ENCODE assay signal across 7 mouse cellular contexts in the genomic region with DNA sequence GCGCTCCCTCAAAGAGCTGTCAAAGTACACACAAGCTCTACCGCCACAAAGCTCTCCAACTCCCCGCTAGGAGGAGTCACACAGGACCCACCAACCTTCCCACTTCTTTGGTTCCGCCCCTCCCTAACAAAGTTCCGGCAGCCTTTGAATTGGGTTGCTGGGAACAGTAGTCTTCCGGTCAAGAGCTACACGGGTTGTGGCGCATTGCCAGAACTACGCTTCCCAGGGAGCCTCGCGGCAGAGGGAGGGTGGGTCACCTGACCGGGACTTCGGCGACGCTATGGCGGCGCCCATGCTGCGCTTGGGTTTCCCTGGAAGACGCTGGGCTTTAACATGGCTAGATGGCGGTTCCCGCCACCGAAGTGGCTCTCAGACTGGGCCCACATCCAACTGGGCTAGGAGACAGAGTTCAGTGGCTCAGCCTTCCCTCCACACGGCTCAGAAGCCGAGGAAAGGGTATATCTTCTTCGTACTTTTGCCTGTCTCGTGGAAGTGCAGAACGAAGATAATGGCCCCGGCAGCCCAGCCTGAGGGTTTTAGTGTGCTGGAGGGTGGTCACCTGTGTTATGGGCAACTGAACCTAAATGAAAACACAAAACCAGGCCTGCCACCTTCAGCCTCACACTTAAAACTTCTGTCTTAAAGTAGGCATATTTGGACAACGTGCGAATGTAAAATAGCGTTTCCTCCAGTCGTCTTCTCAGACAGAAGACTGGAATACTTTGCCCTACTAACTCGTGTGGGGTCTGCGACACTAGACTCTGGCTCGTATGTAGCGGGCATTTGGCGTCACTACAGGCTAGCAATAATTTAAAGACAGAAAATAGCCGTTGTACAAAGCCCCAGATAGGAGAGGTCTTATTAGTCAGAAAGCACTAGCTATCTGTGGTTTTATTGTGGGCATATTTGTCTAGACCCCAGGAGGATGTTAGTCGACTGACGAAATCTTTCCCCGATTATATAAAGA. TPM values are rescaled to one million over a fixed set of nuclear protein-coding genes. Genes with fewer than 3 reads are reported as not detected.
A peak's percentile ranks its signal among the peaks of the same experiment; 100 is the strongest.
DNase-seq lines count a peak whose midpoint lies in the region; ATAC-seq and TF ChIP-seq lines count a peak whose summit lies in the region.

Gatb (plus strand) TSS at position 256 of the 967 bp plus-strand sequence.

- TF ChIP-seq POLR2A in small intestine, adult 2 months (IDR thresholded peaks at IDR 0.05; ENCODE audit: low read depth, low read length) = peak; percentile 70; the same call in 1 of the 2 replicates

- H3K27me3 ChIP-seq in embryonic facial prominence, embryonic 10.5 days (replicated peaks; ENCODE audit: low read depth, poor library complexity, severe bottlenecking) = no peaks in the 10 kb centered on the region
- H3K27me3 ChIP-seq in intestine, postnatal 0 days (replicated peaks; ENCODE audit: control insufficient read depth, insufficient read depth, low read length) = no peaks in the 10 kb centered on the region
- no peaks in the 10 kb centered on the region for H3K27me3 ChIP-seq in midbrain, embryonic 12.5 days
- no peaks in the 10 kb centered on the region for H3K27me3 ChIP-seq in small intestine, adult 2 months (ENCODE audit: control insufficient read depth, insufficient read depth, low read length)

- peak; percentile 100 for ATAC-seq in intestine, postnatal 0 days
- peak; percentile 100 for ATAC-seq in midbrain, embryonic 12.5 days (ENCODE audit: low FRiP score, low read depth)

- DNase-seq in adrenal gland, postnatal 10 days = peak; percentile 99
- peak; percentile 96 for DNase-seq in embryonic facial prominence, embryonic 10.5 days (ENCODE audit: low spot score)
- peak; percentile 98 for DNase-seq in gonadal fat pad, adult 2 months (ENCODE audit: low read depth)
- DNase-seq in left cerebral cortex, postnatal 4 days = peak; percentile 100

- intact Hi-C loops in left cerebral cortex, postnatal 4 days (cut with DNase I) = loop anchor here (5.0 to 10.0 kb wide), 3 partner anchors 341 to 622 kb away; no protein-coding TSS in a partner anchor

- peak within 1 kb of the TSS; percentile 93 for H3K27ac ChIP-seq in embryonic facial prominence, embryonic 10.5 days (replicated peaks)
- H3K27ac ChIP-seq in intestine, postnatal 0 days (ENCODE audit: low read depth, low read length) = peak within 1 kb of the TSS; percentile 22; the same call in 1 of the 2 replicates
- peak within 1 kb of the TSS; percentile 69 for H3K27ac ChIP-seq in midbrain, embryonic 12.5 days (replicated peaks)
- no peak within 1 kb of the TSS for H3K27ac ChIP-seq in small intestine, adult 2 months (ENCODE audit: insufficient read depth, low read depth, low read length)

- peaks cover 8% of the 10 kb centered on the region; the same call in 1 of the 2 replicates for H3K4me1 ChIP-seq in embryonic facial prominence, embryonic 10.5 days
- no peaks in the 10 kb centered on the region for H3K4me1 ChIP-seq in intestine, postnatal 0 days (replicated peaks; ENCODE audit: control insufficient read depth, insufficient read depth, low read length)
- peaks cover 3% of the 10 kb centered on the region; the same call in 1 of the 2 replicates for H3K4me1 ChIP-seq in midbrain, embryonic 12.5 days
- H3K4me1 ChIP-seq in small intestine, adult 2 months (ENCODE audit: control insufficient read depth, insufficient read depth, insufficient read length, low read length) = no peaks in the 10 kb centered on the region; the same call in 1 of the 2 replicates

- WGBS in embryonic facial prominence, embryonic 10.5 days = 3% methylated on average over 41 of the region's 41 CpGs
- WGBS in intestine, postnatal 0 days = 2% methylated on average over 41 of the region's 41 CpGs
- 4% methylated on average over 41 of the region's 41 CpGs for WGBS in midbrain, embryonic 12.5 days
- WGBS in small intestine, adult 2 months = 1% methylated on average over 41 of the region's 41 CpGs

- peak within 1 kb of the TSS; percentile 75 for H3K4me2 ChIP-seq in intestine, postnatal 0 days (replicated peaks; ENCODE audit: low read depth)
- peak within 1 kb of the TSS; percentile 68 for H3K4me2 ChIP-seq in midbrain, embryonic 12.5 days (replicated peaks)

- no peaks in the 10 kb centered on the region for H3K9me3 ChIP-seq in embryonic facial prominence, embryonic 10.5 days
- no peaks in the 10 kb centered on the region for H3K9me3 ChIP-seq in intestine, postnatal 0 days (ENCODE audit: control insufficient read depth)
- no peaks in the 10 kb centered on the region for H3K9me3 ChIP-seq in midbrain, embryonic 12.5 days

- H3K4me3 ChIP-seq in embryonic facial prominence, embryonic 10.5 days = peak within 1 kb of the TSS; percentile 83
- peak within 1 kb of the TSS; percentile 68 for H3K4me3 ChIP-seq in intestine, postnatal 0 days (ENCODE audit: low read depth, low read length)
- H3K4me3 ChIP-seq in midbrain, embryonic 12.5 days = peak within 1 kb of the TSS; percentile 80
- H3K4me3 ChIP-seq in small intestine, adult 2 months (ENCODE audit: low read depth, low read length) = peak within 1 kb of the TSS; percentile 86

- peak; percentile 89 for TF ChIP-seq CTCF in intestine, postnatal 0 days (IDR thresholded peaks at IDR 0.05; ENCODE audit: low read depth)
- peak; percentile 76; the same call in 1 of the 2 replicates for TF ChIP-seq CTCF in small intestine, adult 2 months (IDR thresholded peaks at IDR 0.05; ENCODE audit: extremely low read depth, insufficient read length, insufficient replicate concordance, low read depth, low read length)

- no peaks in the 10 kb centered on the region for H3K36me3 ChIP-seq in embryonic facial prominence, embryonic 10.5 days (replicated peaks)
- no peaks in the 10 kb centered on the region for H3K36me3 ChIP-seq in intestine, postnatal 0 days (ENCODE audit: control insufficient read depth, insufficient read depth)
- no peaks in the 10 kb centered on the region for H3K36me3 ChIP-seq in midbrain, embryonic 12.5 days
- 0 out of 2 replicates have a peak, but pooled peaks cover 1% of the 10 kb centered on the region for H3K36me3 ChIP-seq in small intestine, adult 2 months (ENCODE audit: control insufficient read depth, insufficient read depth, low read length)

- peak within 1 kb of the TSS; percentile 65 for H3K9ac ChIP-seq in intestine, postnatal 0 days (ENCODE audit: low read depth, low read length)
- peak within 1 kb of the TSS; percentile 66 for H3K9ac ChIP-seq in midbrain, embryonic 12.5 days (replicated peaks)

RNA-seq across cellular contexts. Expression of gene Gatb, which starts in this region (rescaled TPM):
- 10 to 100 TPM; 38.4 to 43.7 TPM for total RNA-seq in adrenal gland, postnatal 10 days (2021)
- polyA plus RNA-seq in embryonic facial prominence, embryonic 10.5 days (2016; fragmentation: Nextera tagmentation; extraction: Ambion mirVana) = 26.8 and 28.3 TPM in 2 replicates
- polyA plus RNA-seq in gonadal fat pad, adult 2 months (2012; rRNA removed) = 9.3 and 10.7 TPM in 2 replicates
- polyA plus RNA-seq in intestine, postnatal 0 days (2015; fragmentation: Nextera tagmentation; extraction: Ambion mirVana) = 11.2 and 12.4 TPM in 2 replicates
- 10 to 100 TPM; 15.5 to 17.8 TPM for total RNA-seq in left cerebral cortex, postnatal 4 days (2021)
- polyA plus RNA-seq in midbrain, embryonic 12.5 days (2016; fragmentation: Nextera tagmentation; extraction: Ambion mirVana) = 21.3 and 22.4 TPM in 2 replicates
- 1.6 and 2.1 TPM in 2 replicates for polyA plus RNA-seq in small intestine, adult 2 months (2012; rRNA removed)
